Mouse (Mus musculus): ENCODE data around the gene Phlda2. TPM values are rescaled to one million over a fixed set of nuclear protein-coding genes. Genes with fewer than 3 reads are reported as not detected.

The Phlda2 gene
- total RNA-seq, 2 experiments from 2014 or later, result not detected

- H3K4me3 ChIP-seq, result no peak overlapping the region
- DNase-seq (ENCODE audit: extremely low spot score in 1 of 2, low spot score in 2 of 2), result no peak
- H3K27ac ChIP-seq, result no peak overlapping the region
- no peak for TF ChIP-seq CTCF (IDR thresholded peaks at IDR 0.05)
- intact Hi-C loops (cut with DNase I), result no loop called here
These were observed 4.4 kb downstream of the Phlda2 start for GRCm38 (mm10) chr7:143498584-143498983.

DNA sequence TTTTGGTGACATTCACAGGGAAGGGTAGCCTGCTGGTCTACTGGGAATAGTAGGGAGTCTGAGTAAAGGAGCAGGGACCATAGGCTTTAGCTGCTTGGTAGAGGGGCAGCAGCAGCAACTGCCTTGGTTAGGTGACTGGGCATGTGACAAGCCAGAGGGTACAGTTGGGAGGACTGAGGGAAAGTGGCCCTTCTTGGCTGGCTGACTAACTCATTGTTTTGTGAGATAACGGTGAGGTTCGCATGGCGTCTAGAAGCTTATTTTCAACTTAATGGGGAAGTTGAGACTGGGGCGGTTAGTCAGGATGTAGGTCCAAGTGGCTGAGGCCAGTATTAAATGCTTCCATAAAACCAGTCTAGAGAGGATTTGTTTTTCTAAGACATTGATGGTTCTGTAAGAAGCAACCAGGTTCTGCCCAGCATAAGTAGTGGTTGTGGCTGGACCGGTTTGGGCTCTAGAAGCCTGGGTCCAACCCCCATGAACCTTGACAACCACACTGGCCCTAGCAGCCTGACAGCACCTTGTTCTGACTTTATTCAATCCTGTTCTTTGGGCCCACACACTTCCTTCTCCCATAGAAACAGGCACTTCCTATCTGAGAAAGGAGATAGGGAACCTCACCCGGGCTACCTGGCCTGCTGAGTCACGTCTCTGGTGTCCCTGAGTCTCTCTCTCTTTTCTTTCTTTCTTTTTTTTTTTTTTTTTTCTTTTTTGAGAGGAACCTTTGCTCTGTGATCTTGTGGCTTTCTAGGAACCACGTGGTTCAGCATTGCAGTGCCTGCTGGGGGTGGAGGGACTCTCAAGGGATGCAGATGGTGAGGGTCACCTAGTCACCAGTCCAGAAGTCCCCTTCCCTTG is 7.6 kb downstream of the Phlda2 start:
- no peak for DNase-seq (ENCODE audit: extremely low spot score in 1 of 2, low spot score in 2 of 2)
- H3K4me3 ChIP-seq, result no peak overlapping the region
- no peak for TF ChIP-seq CTCF (IDR thresholded peaks at IDR 0.05)
- intact Hi-C loops (cut with DNase I), result no loop called here
- H3K27ac ChIP-seq, result no peak overlapping the region

GRCm38 (mm10) chr7:143493616-143494126 is 9.3 kb downstream of the Phlda2 start:
- DNase-seq (ENCODE audit: extremely low spot score in 1 of 2, low spot score in 2 of 2), result no peak
- no peak overlapping the region for H3K4me3 ChIP-seq
- TF ChIP-seq CTCF (IDR thresholded peaks at IDR 0.05), result no peak
- intact Hi-C loops (cut with DNase I), result no loop called here
- H3K27ac ChIP-seq, result no peak overlapping the region

DNA sequence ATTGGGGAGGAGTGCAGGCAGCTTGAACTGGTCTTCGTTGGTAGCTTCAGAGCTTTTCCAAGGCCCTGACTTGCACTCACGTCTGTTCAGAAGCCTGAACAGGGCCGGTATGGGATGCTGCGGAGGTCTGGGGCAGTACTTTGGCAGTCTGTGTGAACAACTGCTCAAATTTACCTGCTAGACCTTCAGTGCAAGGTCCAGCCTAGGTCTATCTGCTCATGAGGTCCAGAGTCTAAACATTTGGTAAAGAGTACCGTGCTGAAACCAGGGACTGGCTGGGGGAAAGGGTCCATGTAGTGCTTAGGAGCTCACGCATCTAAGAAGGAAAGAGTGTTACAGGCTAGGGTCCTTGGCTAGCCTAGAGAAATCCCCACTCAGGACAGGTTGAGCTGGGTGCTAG is 13.2 kb downstream of the Phlda2 start:
- intact Hi-C loops (cut with DNase I), result no loop called here
- no peak for DNase-seq (ENCODE audit: extremely low spot score in 1 of 2, low spot score in 2 of 2)
- no peak overlapping the region for H3K4me3 ChIP-seq
- H3K27ac ChIP-seq, result no peak overlapping the region
- TF ChIP-seq CTCF (IDR thresholded peaks at IDR 0.05), result no peak

GRCm38 (mm10) chr7:143482541-143482940 is 20.4 kb downstream of the Phlda2 start:
- TF ChIP-seq CTCF (IDR thresholded peaks at IDR 0.05), result no peak
- intact Hi-C loops (cut with DNase I), result no loop called here
- no peak overlapping the region for H3K27ac ChIP-seq
- H3K4me3 ChIP-seq, result no peak overlapping the region
- DNase-seq (ENCODE audit: extremely low spot score in 1 of 2, low spot score in 2 of 2), result no peak

DNA sequence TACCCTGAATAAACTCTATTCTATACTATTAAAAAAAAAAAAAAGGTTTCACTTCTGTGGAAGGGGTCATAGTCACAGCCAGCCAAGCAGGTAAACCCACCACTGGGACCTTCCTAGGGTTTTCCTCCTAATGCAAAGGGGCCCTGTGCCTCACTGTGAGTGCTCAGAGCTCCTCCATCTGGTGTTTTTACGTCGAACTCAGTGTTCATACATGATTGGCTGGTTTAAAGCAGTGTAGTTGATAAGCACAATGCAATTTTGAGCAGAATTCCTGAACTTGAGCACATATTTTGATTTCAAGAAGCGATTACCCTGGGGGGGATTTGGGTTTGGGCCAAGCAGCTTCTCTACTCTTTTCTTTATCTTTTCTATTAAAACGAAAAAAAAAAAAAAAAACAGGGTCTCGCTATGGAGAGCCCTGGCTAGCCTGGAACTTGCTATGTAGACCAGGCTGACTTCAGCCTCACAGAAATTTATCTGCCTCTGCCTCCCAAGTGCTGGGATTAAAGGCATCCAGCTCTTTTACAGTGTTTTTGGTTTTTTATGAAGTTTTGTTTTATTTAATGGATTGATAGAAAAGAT is 21.1 kb downstream of the Phlda2 start:
- Histone ChIP-seq H3K4me3 (no peak overlapping the region), H3K27ac (no peak overlapping the region)
- no peak for TF ChIP-seq CTCF (IDR thresholded peaks at IDR 0.05)
- intact Hi-C loops (cut with DNase I), result no loop called here
- no peak for DNase-seq (ENCODE audit: extremely low spot score in 1 of 2, low spot score in 2 of 2)

GRCm38 (mm10) chr7:143480498-143480897 is 22.5 kb downstream of the Phlda2 start:
- TF ChIP-seq CTCF (IDR thresholded peaks at IDR 0.05), result peak; percentile 83
- DNase-seq (ENCODE audit: extremely low spot score in 1 of 2, low spot score in 2 of 2), result peak; percentile 46 to 48
- intact Hi-C loops (cut with DNase I), result loop anchor here (1.0 kb wide), 1 partner anchor 26 kb away; no protein-coding TSS in a partner anchor
- H3K4me3 ChIP-seq, result no peak overlapping the region
- no peak overlapping the region for H3K27ac ChIP-seq

- intact Hi-C loops (cut with DNase I), result no loop called here
- Histone ChIP-seq H3K27ac (no peak overlapping the region), H3K4me3 (no peak overlapping the region)
- TF ChIP-seq CTCF (IDR thresholded peaks at IDR 0.05), result no peak
- no peak for DNase-seq (ENCODE audit: extremely low spot score in 1 of 2, low spot score in 2 of 2)
These were observed 25.1 kb downstream of the Phlda2 start for GRCm38 (mm10) chr7:143477800-143478199.

DNA sequence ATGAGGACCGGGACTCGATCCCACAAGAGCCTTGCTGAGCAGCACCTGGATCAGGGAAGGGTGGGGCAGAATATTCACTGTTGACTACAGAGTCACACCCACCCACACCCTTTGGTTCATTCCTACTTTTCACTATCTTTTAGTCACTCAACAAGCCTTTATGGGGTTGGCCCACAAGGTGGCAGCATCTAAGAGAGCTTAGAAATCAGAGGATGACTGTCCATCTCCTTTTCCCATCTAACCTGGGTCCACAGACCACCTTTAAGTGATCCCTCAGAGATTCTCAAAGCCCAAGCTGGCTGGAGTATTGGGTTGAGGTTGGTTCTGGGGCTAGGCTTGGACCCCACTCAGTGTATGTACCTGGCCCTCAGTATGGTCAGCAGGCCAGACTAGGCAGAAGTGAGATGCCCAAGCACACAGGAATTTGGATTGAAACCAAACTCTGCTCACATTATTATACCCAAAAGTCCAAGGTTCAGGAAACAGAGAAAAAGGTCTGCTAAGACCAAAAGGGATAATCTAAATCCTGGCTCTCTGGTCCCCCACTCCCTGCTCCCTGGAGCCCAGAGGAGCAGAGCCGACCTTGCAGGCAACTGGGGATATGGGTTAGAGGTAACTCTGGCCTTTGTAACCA is 26.1 kb downstream of the Phlda2 start:
- no peak for DNase-seq (ENCODE audit: extremely low spot score in 1 of 2, low spot score in 2 of 2)
- TF ChIP-seq CTCF (IDR thresholded peaks at IDR 0.05), result peak; percentile 23; the same call in 1 of the 2 replicates
- Histone ChIP-seq H3K4me3 (no peak overlapping the region), H3K27ac (no peak overlapping the region)
- intact Hi-C loops (cut with DNase I), result no loop called here

DNA sequence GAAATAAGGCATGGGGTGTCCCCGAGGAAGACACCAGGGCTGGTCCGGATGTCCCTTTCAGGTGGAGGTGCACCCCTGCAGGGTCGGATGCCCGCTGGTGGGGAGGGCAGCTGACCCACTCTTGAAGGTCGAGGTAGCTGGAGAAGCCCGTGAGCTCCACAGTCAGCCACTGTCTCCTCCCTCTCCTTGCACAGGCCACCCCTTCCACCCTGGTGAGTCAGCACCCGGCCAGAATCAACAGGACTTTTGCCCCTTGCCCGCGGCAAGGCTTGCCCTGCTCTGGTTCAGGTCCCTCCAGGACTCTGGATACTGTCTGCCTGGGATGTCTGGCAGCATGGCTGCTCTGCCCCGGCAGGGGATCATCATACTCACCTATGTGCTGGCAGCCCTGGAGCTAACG is 27.1 kb downstream of the Phlda2 start:
- no peak for DNase-seq (ENCODE audit: extremely low spot score in 1 of 2, low spot score in 2 of 2)
- no peak overlapping the region for H3K4me3 ChIP-seq
- TF ChIP-seq CTCF (IDR thresholded peaks at IDR 0.05), result no peak
- H3K27ac ChIP-seq, result no peak overlapping the region
- intact Hi-C loops (cut with DNase I), result no loop called here

DNA sequence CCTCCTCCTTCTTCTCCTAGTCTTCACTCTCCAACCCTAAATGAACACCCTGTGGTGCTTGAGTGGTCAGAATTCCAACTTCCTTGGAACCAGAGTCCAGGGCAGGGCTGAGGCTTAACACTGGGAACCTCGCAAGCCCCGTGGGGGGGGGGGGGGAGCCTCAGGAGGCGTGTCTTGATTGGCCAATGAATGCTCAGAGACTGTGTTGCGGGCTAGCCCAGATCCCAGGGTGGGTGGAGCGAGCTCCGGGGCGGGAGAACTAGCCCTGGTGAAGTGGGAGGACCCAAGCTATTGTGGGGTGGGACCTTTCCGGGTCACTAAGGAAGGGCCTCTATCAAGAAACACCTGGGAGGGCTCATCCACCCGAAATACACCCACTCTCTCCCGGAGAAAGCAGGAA is 28.1 kb downstream of the Phlda2 start:
- DNase-seq (ENCODE audit: extremely low spot score in 1 of 2, low spot score in 2 of 2), result no peak
- Histone ChIP-seq H3K4me3 (no peak overlapping the region), H3K27ac (no peak overlapping the region)
- TF ChIP-seq CTCF (IDR thresholded peaks at IDR 0.05), result no peak
- intact Hi-C loops (cut with DNase I), result loop anchor here (5.0 kb wide), 2 partner anchors 287 to 383 kb away; partner anchors contain the start of gene Trpm5
